Mouse (Mus musculus) liver, embryonic 14.5 days (tissue): Measurements from ENCODE around the gene Pecr.

ENCODE experiments used
- CTCF ChIP-seq: IDR thresholded peaks from 2 replicates; pipeline ENCODE4 v1.5.1; 2016; ENCODE audit warnings: antibody characterized with exemption, low read depth, control low read depth
- EP300 ChIP-seq: IDR thresholded peaks from 2 replicates; pipeline ENCODE4 v1.6.1; 2016; ENCODE audit warnings: antibody characterized with exemption, low read depth

GRCm38 (mm10) chr1:72213954-72214353, 70.2 kb downstream of the Pecr start:
- TF ChIP-seq CTCF (no peak), EP300 (no peak)
